Mouse (Mus musculus) embryonic facial prominence, embryonic 11.5 days (tissue): ENCODE results near the gene Sdf2l1. TPM values are rescaled to one million over a fixed set of nuclear protein-coding genes. Genes with fewer than 3 reads are reported as not detected.
"Not testable (repeated sequence)": the region's sequence is repeated elsewhere in the genome, so short reads cannot be mapped to it uniquely, and the experiment has no call there.

Source experiments
- ATAC-seq: fragments of 200-750 bp; cut with Nextera tagmentation; replicated peaks from 2 replicates; pipeline ENCODE4 v1.8.0; 2017; ENCODE audit warnings: low read depth; ENCODE audit not compliant: insufficient number of reproducible peaks, low FRiP score, low TSS enrichment
- DNase-seq: peaks from one replicate; pipeline ENCODE4 v3.0.0-alpha.2; 2015; ENCODE audit warnings: low spot score
- H3K27ac ChIP-seq: fragments of 300-500 bp; sonication (generic); replicated peaks from 2 replicates; pipeline ENCODE4 v1.5.1; 2014; ENCODE audit warnings: mild to moderate bottlenecking, low read depth, low read length, control low read depth
- H3K27me3 ChIP-seq: fragments of 300-500 bp; sonication (generic); 2 replicates; pipeline ENCODE4 v1.6.1; 2014; ENCODE audit warnings: mild to moderate bottlenecking, low read length, moderate library complexity, mixed read lengths; ENCODE audit not compliant: control insufficient read depth, insufficient read depth
- H3K36me3 ChIP-seq: fragments of 300-500 bp; sonication (generic); replicated peaks from 2 replicates; pipeline ENCODE4 v1.6.1; 2014; ENCODE audit warnings: low read depth, mild to moderate bottlenecking, low read length, moderate library complexity, mixed read lengths; ENCODE audit not compliant: control insufficient read depth, insufficient read depth
- H3K4me1 ChIP-seq: fragments of 300-500 bp; sonication (generic); 2 replicates; pipeline ENCODE4 v1.6.1; 2014; ENCODE audit warnings: low read length, mixed read lengths; ENCODE audit not compliant: control insufficient read depth, insufficient read depth
- H3K4me2 ChIP-seq: fragments of 300-500 bp; sonication (generic); 2 replicates; pipeline ENCODE4 v1.6.1; 2014; ENCODE audit warnings: low read depth, mild to moderate bottlenecking, control low read depth, low read length, moderate library complexity
- H3K4me3 ChIP-seq: fragments of 300-500 bp; sonication (generic); 2 replicates; pipeline ENCODE4 v1.5.1; 2014; ENCODE audit warnings: low read depth, low read length, control low read depth
- H3K9ac ChIP-seq: fragments of 300-500 bp; sonication (generic); replicated peaks from 2 replicates; pipeline ENCODE4 v1.6.1; 2014; ENCODE audit warnings: mild to moderate bottlenecking, control low read depth, low read length
- H3K9me3 ChIP-seq: fragments of 300-500 bp; sonication (generic); replicated peaks from 2 replicates; pipeline ENCODE4 v1.6.1; 2016; ENCODE audit warnings: mild to moderate bottlenecking, low read length, inconsistent platforms, mixed read lengths; ENCODE audit not compliant: control insufficient read depth
- WGBS: fragments of 180-500 bp; shearing (Covaris S2); extraction: QIAGEN DNeasy Blood & Tissue Kit; methylation state at CpG from one replicate; pipeline ENCODE4 v1.1.7; 2014; 5-methylcytosine and 5-hydroxymethylcytosine counted together
- polyA plus RNA-seq: library from polyadenylated mRNA; unstranded; fragments of >200 nt; fragmentation: Nextera tagmentation; extraction: Ambion mirVana; gene quantifications from 2 replicates; pipeline ENCODE4 v1.2.1, GENCODE M21; 2014

The Sdf2l1 gene
- 57.2 and 65.8 TPM in 2 replicates for polyA plus RNA-seq

DNA sequence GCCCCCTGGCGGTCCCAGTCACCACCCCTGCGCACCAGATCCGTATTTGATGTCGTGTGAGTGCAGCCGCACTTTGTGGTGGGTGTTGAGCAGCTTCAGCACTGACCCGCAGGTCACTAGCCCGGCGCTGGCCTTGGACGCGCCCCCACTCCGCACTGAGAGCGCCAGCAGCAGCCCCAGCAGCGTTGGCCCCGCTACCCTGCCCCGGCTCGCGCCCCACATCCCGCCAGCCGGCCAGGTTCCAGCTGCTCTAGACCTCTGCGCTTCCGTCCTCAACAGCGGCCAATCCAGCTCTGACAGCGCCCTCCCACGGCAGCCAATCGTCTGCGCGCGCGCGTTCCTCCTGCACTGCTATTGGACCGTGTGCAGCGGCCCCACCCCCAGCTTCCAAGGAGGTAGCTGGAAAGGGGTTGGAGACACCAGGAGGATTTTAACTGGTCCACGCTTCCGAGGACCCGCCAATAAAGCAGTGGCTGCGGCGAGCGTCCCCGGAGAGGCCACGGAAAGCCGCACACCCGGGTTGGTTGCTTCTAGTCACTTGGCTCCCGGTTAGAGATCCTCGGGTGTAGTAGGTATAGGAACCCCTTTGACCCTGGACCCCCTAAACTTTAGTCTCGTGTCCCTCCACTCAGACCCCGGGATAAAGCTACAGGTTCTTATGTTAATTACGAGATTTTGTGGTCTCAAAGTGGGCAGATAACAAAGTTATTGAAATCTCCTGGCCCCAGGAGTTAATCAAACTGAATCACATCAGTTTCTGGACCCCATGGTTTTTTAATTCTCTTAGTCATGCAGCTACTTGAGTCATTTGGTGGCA is at the start of gene Sdf2l1:
TSS of gene Sdf2l1 (minus strand) at position 295 of the 817 bp plus-strand sequence.
- peak within 1 kb of the TSS; percentile 77 for H3K9ac ChIP-seq
- no peaks in the 10 kb centered on the region for H3K36me3 ChIP-seq
- peak within 1 kb of the TSS; percentile 42; the same call in 1 of the 2 replicates for H3K27ac ChIP-seq
- ATAC-seq (peak; percentile 99), DNase-seq (peak; percentile 99)
- peak within 1 kb of the TSS; percentile 72 for H3K4me3 ChIP-seq
- H3K4me2 ChIP-seq, result peak within 1 kb of the TSS; percentile 79
- under 1% methylated on average over 46 of the region's 47 CpGs for WGBS
- H3K4me1 ChIP-seq, result peaks cover 3% of the 10 kb centered on the region; the same call in 1 of the 2 replicates
- H3K27me3 ChIP-seq, result no peaks in the 10 kb centered on the region
- no peaks in the 10 kb centered on the region for H3K9me3 ChIP-seq

DNA sequence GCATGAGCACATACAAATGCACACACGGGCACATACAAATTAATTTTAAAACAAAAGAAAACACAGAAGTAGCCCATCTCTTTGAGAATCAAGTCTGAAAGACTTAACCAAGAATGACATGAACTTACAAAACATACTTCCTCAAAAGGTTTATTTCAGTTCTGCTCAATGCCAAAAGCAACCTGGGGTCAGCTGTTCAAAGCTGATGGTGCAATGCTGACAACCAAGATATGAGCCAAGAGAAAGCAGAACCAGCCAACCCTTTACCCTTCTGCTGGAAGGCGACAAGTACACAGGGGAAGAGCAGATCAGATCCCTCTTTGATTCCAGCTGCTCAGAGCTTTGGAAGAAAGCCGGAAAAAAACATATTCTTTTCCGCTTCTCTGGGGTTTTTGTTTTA is 49.2 kb upstream of the Sdf2l1 start:
- Histone ChIP-seq H3K9me3 (no peaks in the 10 kb centered on the region), H3K36me3 (no peaks in the 10 kb centered on the region), H3K27ac (no peak overlapping the region), H3K4me3 (no peak overlapping the region), H3K9ac (no peak overlapping the region), H3K4me1 (no peaks in the 10 kb centered on the region), H3K4me2 (no peak overlapping the region), H3K27me3 (no peaks in the 10 kb centered on the region)
- 90% methylated on average over 4 of the region's 4 CpGs for WGBS
- ATAC-seq (no peak), DNase-seq (no peak)

DNA sequence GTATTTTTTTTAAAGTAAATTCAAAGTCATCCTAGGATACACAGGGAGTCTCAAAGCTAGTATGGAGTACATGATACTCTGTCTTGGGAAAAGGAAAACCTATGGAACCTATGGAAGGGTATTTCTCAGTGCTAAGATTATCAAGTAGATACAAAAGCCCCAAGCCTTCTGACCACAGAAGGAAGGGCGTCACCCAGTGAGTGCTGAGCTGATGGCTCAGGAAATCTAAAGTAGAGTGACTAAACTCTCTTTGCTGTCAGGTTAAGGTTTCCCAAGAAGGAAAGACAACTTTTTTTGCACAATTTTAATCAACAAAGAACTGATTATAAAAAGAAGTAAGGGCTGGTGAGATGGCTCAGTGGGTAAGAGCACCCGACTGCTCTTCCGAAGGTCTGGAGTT is 47.5 kb upstream of the Sdf2l1 start:
- Histone ChIP-seq H3K4me2 (no peak overlapping the region), H3K36me3 (peaks cover 2% of the 10 kb centered on the region; the same call in 1 of the 2 replicates), H3K27me3 (no peaks in the 10 kb centered on the region), H3K4me3 (no peak overlapping the region), H3K9ac (no peak overlapping the region), H3K27ac (no peak overlapping the region), H3K4me1 (no peaks in the 10 kb centered on the region), H3K9me3 (no peaks in the 10 kb centered on the region)
- ATAC-seq, result no peak
- 90% methylated on average over 3 of the region's 3 CpGs for WGBS
- no peak for DNase-seq

DNA sequence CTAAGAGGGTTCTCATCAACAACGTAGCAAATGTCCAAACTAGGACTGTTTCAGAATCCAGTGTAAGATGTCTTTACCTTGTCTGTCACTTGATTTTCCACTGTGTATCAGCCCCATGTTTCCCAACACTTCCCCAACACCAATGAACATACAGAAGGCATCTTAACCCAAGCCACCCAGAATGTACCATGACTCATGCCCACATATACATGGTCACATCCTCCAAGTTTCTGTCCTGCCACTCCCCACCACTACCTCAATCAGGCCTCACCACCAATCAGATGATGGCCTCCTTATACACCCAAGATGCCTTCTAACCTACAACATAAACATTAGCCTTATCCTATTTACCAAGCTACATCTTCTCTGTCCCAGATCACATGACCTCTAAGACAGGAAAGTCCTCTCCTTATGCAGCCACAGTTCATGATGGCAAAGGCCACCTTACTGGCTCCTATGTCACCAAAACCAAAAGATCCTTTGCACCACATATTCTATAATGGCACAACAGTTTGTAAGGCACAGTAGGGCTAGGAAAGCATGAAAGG is 45.5 kb upstream of the Sdf2l1 start:
- H3K4me3 ChIP-seq, result no peak overlapping the region
- no peaks in the 10 kb centered on the region for H3K27me3 ChIP-seq
- WGBS, result 91% methylated on average over 1 of the region's 1 CpGs
- no peak for DNase-seq
- H3K36me3 ChIP-seq, result peaks cover 5% of the 10 kb centered on the region; the same call in 1 of the 2 replicates
- H3K4me2 ChIP-seq, result no peak overlapping the region
- no peaks in the 10 kb centered on the region for H3K4me1 ChIP-seq
- no peak overlapping the region for H3K27ac ChIP-seq
- no peak for ATAC-seq
- H3K9ac ChIP-seq, result no peak overlapping the region
- no peaks in the 10 kb centered on the region for H3K9me3 ChIP-seq

DNA sequence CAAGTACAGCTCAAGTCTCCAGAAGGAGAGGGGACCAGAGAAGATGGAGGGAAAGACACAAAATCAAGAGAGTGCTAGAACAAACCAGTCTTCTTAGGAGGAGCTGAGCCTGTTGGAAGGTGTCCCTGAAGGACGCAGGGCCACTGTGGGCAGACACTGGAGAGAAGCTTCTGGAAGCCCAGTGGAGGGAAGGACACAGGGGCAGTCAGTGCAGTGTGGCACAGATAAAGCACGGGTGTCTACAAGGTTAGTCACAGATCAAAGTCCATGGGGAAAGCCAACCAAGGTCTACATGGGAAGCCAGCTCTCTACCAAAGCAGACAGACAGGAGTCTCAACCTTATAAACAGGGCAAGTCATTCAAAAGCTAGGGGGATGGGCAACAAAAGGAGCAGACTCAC is 43.6 kb upstream of the Sdf2l1 start:
- 86% methylated on average over 2 of the region's 2 CpGs for WGBS
- Histone ChIP-seq H3K9me3 (no peaks in the 10 kb centered on the region), H3K4me2 (no peak overlapping the region), H3K4me3 (no peak overlapping the region), H3K9ac (no peak overlapping the region), H3K4me1 (no peaks in the 10 kb centered on the region), H3K27ac (no peak overlapping the region), H3K27me3 (no peaks in the 10 kb centered on the region), H3K36me3 (peaks cover 5% of the 10 kb centered on the region; the same call in 1 of the 2 replicates)
- no peak for ATAC-seq
- no peak for DNase-seq

DNA sequence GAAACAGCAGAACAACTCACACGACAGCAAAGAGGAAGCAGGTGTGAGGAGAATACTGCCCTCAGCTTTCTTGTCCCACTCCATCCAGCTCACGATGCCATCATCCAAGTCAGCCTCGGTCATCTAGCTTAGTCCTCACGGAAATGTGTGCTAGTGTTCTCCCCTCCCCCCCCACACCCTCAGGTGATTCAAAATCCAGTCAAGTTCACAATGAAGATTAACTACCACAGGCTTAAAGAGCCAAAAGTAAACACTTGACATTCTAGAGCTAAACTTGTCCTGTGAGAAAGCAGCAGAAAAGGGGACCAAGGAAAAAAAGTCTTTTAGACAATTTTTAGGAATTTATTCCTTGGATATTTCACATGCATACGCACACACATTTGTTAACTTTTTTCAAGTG is 35.9 kb upstream of the Sdf2l1 start:
- Histone ChIP-seq H3K4me1 (no peaks in the 10 kb centered on the region), H3K9ac (no peak overlapping the region), H3K9me3 (no peaks in the 10 kb centered on the region), H3K27me3 (no peaks in the 10 kb centered on the region), H3K4me2 (no peak overlapping the region), H3K27ac (no peak overlapping the region), H3K4me3 (no peak overlapping the region), H3K36me3 (no peaks in the 10 kb centered on the region)
- ATAC-seq (no peak), DNase-seq (no peak)
- 87% methylated on average over 5 of the region's 5 CpGs for WGBS

DNA sequence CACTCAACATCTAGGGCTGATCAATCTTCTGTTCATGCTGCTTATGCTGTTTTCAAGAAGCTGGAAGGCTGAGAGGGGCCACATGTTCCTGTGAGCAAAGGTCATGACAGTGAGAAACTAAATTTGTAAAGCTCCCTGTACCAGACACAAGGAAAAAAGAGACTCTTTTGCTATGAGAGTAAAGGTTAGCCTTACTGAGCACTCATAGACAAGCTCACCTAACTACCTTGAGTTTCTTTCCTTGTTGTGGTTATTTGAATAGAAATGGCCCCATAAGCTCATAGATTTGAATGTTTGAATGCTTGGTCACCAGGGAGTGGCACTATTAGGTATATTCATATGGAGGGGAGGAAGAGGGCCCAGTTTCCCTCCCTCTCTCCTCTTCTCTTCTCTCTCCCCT is 35.0 kb upstream of the Sdf2l1 start:
- no peak overlapping the region for H3K9ac ChIP-seq
- H3K4me2 ChIP-seq, result no peak overlapping the region
- H3K4me1 ChIP-seq, result no peaks in the 10 kb centered on the region
- no peaks in the 10 kb centered on the region for H3K36me3 ChIP-seq
- no peaks in the 10 kb centered on the region for H3K27me3 ChIP-seq
- no peak for DNase-seq
- H3K9me3 ChIP-seq, result no peaks in the 10 kb centered on the region
- no peak overlapping the region for H3K4me3 ChIP-seq
- no peak overlapping the region for H3K27ac ChIP-seq
- no peak for ATAC-seq

DNA sequence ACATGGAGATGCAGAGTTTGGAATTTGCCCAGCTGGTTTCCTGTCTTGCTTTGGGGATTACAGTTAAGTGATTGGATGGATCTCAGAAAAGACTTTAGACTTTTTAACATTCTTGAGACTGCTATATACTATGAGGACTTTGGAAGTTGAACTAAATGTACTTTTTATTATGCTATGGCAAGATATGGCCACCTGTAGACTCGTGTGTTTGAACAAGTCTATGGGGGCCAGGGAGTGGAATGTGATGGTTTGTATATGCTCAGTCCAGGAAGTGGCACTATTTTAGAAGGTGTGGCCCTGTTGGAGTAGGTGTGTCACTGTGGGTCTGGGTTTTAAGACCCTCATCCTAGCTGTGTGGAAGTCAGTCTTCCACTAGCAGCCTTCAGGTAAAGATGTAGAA is 33.3 kb upstream of the Sdf2l1 start:
- not testable (repeated sequence) for H3K27ac ChIP-seq, H3K4me3 ChIP-seq, ATAC-seq, H3K27me3 ChIP-seq, H3K4me1 ChIP-seq, DNase-seq, H3K4me2 ChIP-seq, H3K9me3 ChIP-seq, H3K9ac ChIP-seq, H3K36me3 ChIP-seq
- 93% methylated on average over 1 of the region's 1 CpGs for WGBS
